Mouse (Mus musculus) C2C12 (cell line): Measurements from ENCODE around the gene Jade1.

ENCODE experiments used
- CEBPB ChIP-seq: IDR thresholded peaks from one replicate; pipeline ENCODE4 v1.6.1; 2011; ENCODE audit warnings: low read depth, mild to moderate bottlenecking, control low read depth, moderate library complexity
- CTCF ChIP-seq: IDR thresholded peaks from one replicate; pipeline ENCODE4 v1.5.1; 2011; ENCODE audit not compliant: control insufficient read depth, insufficient read depth, insufficient read length
- MYOG ChIP-seq: IDR thresholded peaks from one replicate; pipeline ENCODE4 v1.6.1; 2011; ENCODE audit not compliant: control insufficient read depth, insufficient read length; ENCODE audit errors: extremely low read depth

GRCm38 (mm10) chr3:41510191-41510590, 45.3 kb upstream of the Jade1 start:
- TF ChIP-seq CTCF = no peak
- TF ChIP-seq CEBPB = no peak
- no peak for TF ChIP-seq MYOG
